Mouse (Mus musculus) gastrocnemius, adult 2 months (tissue): ENCODE data around the gene Washc1. TPM values are rescaled to one million over a fixed set of nuclear protein-coding genes. Genes with fewer than 3 reads are reported as not detected.
A peak's percentile ranks its signal among the peaks of the same experiment; 100 is the strongest.

Source experiments
- DNase-seq: peaks from one replicate; pipeline ENCODE4 v3.0.0; 2022
- H3K27ac ChIP-seq: fragments of 200-600 bp; 2 replicates; pipeline ENCODE4 v1.8.1; 2022; ENCODE audit warnings: mild to moderate bottlenecking
- H3K4me3 ChIP-seq: fragments of 200-600 bp; 2 replicates; pipeline ENCODE4 v1.8.1; 2022; ENCODE audit warnings: mild to moderate bottlenecking, moderate library complexity
- CTCF ChIP-seq: fragments of 200-600 bp; IDR thresholded peaks from 2 replicates; pipeline ENCODE4 v1.8.1; 2022; ENCODE audit warnings: antibody characterized with exemption, mild to moderate bottlenecking, moderate library complexity
- intact Hi-C: fragments of 180-260 bp; cut with DNase I; formaldehyde crosslinking; loops from one replicate; pipeline ENCODE4 v1.15.1; 2025
- total RNA-seq, 2 experiments: library from RNA; stranded (reverse); gene quantifications; 2 replicates each; pipeline ENCODE4 v1.2.3; 2021

The Washc1 gene
- total RNA-seq, 2 experiments from 2014 or later = 16.4 to 18.7 TPM

DNA sequence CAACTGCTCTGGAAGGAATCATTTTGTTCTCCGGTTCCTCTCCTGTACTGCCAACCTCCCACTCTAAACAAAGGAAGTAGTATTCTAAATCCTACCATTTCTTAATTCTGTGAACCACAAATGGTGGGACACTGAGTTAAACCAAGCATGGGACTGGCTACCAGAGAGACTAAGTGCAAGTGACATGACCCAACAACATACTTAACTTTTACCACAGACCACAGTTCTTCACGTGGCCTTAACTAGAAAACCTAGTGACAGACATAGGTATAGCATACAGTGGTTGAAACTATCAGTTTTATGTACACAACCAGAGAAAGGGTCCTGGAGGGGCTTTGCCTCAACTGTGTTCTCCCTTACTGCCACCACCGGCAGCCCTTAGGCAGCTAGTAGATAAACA is 18.7 kb upstream of the Washc1 start:
- intact Hi-C loops = no loop called here
- Histone ChIP-seq H3K4me3 (no peak overlapping the region), H3K27ac (no peak overlapping the region)
- no peak for TF ChIP-seq CTCF
- no peak for DNase-seq

- intact Hi-C loops = loop anchor here (2.0 to 10.0 kb wide), 4 partner anchors 24 to 486 kb away; partner anchors contain the start of genes Ankrd12 and Vapa
- Histone ChIP-seq H3K27ac (peak overlapping the region; percentile 98), H3K4me3 (peak overlapping the region; percentile 97)
- DNase-seq = no peak
- no peak for TF ChIP-seq CTCF
These were observed 10.6 kb upstream of the Washc1 start for GRCm38 (mm10) chr17:66100566-66101379.

DNA sequence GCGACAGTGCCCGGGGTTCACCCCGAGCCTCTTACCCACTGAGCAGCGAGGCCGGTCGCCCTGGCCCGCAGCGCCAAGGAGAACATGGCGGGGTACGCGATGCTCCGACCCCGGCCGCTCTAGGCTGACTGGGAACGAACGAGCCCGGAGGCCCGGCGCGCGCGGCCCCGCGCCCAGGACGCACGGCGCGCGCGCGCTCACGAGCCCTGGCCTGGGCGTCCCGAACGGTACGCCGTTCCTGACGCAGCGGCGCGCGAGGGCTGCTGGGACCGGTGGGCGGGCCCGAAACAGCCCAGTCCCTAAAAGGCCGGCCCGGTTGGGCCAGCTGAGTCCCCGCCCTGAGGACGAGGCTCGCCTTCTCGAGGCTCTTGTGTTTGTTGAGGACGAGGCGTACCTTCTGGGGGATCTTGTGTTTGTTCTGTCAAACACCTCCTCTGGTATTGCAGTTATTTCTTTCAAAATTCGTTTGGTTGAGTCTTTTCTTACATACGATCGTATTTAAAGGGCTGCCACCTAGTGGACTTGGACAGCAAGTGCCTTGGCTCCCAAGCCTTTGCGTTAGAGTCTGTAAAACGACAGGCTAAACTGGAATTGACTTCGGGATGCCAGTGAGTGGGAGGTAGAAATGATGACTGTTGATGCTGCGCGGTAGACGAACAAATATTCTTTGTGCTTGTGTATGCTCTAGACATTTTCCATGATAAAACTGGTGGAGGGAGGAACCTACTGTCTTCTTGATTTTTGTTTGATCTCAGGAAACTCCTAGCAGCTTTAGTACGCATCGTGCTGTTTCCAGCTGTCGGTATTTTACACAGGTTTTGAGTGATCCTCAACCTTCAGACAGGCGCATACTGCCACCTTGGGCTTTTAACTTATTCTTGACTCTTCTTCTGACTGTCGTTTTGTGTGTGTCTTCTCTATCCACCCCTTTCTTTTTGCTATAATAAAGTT is 9.7 kb upstream of the Washc1 start, which contains the start of gene Ndufv2:
Gene Ndufv2 (minus strand): TSS at position 180 of the 951 bp plus-strand sequence.
- peak; percentile 89 for TF ChIP-seq CTCF
- DNase-seq = peak; percentile 97
- intact Hi-C loops = loop anchor here (2.0 to 10.0 kb wide), 4 partner anchors 25 to 487 kb away; partner anchors contain the start of genes Ankrd12 and Vapa
- peak within 1 kb of the TSS; percentile 98 for H3K27ac ChIP-seq
- H3K4me3 ChIP-seq = peak within 1 kb of the TSS; percentile 97

DNA sequence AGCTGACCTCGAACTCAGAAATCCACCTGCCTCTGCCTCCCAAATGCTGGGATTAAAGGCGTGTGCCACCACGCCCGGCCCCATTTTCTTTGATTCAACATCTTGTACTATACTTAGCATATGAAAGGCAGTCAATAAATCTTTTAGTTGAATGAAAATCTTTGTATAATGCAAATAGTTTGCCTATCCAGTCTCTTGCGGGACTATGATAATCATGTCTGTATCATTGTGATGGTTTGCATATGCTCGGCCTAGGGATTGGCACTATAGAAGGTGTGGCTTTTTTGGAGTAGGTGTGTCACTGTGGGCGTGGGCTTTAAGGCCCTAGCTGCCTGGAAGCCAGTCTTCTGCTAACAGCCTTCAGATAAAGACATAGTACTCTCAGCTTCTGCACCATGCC is 7.3 kb upstream of the Washc1 start:
- Histone ChIP-seq H3K4me3 (no peak overlapping the region), H3K27ac (no peak overlapping the region)
- TF ChIP-seq CTCF = no peak
- no peak for DNase-seq
- intact Hi-C loops = loop anchor here (5.0 to 10.0 kb wide), 3 partner anchors 222 to 489 kb away; partner anchors contain the start of gene Vapa

GRCm38 (mm10) chr17:66106601-66107267 is 4.6 kb upstream of the Washc1 start:
- intact Hi-C loops = loop anchor here (1.0 to 10.0 kb wide), 4 partner anchors 154 to 492 kb away; partner anchors contain the start of genes Twsg1 and Vapa
- TF ChIP-seq CTCF = peak; percentile 98

GRCm38 (mm10) chr17:66107466-66107865 is 3.9 kb upstream of the Washc1 start:
- no peak overlapping the region for H3K27ac ChIP-seq

More at GRCm38 (mm10) chr17:66106601-66107267, 4.6 kb upstream of the Washc1 start:
- peak; percentile 67 for DNase-seq
- Histone ChIP-seq H3K4me3 (no peak overlapping the region; the same call in 1 of the 2 replicates), H3K27ac (no peak overlapping the region)

DNA sequence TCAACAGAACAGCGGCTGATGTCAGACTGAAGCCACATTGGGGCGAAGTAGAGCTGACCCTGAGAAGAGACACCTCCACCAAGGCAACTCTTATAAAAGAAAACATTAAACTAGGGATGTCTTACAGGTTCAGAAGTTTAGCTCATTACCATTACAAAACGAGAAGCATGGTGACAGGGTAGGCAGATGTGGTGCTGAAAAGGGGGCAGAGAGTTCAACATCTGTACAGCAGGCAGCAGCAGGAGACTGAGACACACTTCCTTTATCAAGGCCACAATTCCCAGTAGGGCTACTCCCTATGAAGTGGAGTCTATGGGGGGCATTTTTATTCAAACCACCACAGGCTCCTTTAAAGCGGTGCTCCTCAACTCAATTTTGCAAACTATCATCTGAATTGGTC is 3.1 kb upstream of the Washc1 start:
- no peak for DNase-seq
- no peak overlapping the region for H3K27ac ChIP-seq
- no peak overlapping the region for H3K4me3 ChIP-seq
- TF ChIP-seq CTCF = no peak
- intact Hi-C loops = loop anchor here (5.0 to 10.0 kb wide), 3 partner anchors 156 to 493 kb away; partner anchors contain the start of genes Twsg1 and Vapa

More at GRCm38 (mm10) chr17:66107466-66107865, 3.9 kb upstream of the Washc1 start:
- H3K4me3 ChIP-seq = no peak overlapping the region
- intact Hi-C loops = loop anchor here (1.0 to 10.0 kb wide), 4 partner anchors 155 to 493 kb away; partner anchors contain the start of genes Twsg1 and Vapa
- DNase-seq = no peak
- TF ChIP-seq CTCF = no peak

GRCm38 (mm10) chr17:66110746-66111145 is 599 bp upstream of the Washc1 start:
- TF ChIP-seq CTCF = no peak
- Histone ChIP-seq H3K4me3 (peak overlapping the region; percentile 90), H3K27ac (peak overlapping the region; percentile 92)
- intact Hi-C loops = no loop called here
- DNase-seq = no peak

GRCm38 (mm10) chr17:66112166-66112565 is 821 bp downstream of the Washc1 start:
- Histone ChIP-seq H3K4me3 (peak overlapping the region; percentile 90), H3K27ac (peak overlapping the region; percentile 92)
- TF ChIP-seq CTCF = no peak
- DNase-seq = no peak
- intact Hi-C loops = no loop called here

- intact Hi-C loops = no loop called here
- H3K4me3 ChIP-seq = no peak overlapping the region
These were observed 7.6 kb downstream of the Washc1 start for GRCm38 (mm10) chr17:66118991-66119390.

DNA sequence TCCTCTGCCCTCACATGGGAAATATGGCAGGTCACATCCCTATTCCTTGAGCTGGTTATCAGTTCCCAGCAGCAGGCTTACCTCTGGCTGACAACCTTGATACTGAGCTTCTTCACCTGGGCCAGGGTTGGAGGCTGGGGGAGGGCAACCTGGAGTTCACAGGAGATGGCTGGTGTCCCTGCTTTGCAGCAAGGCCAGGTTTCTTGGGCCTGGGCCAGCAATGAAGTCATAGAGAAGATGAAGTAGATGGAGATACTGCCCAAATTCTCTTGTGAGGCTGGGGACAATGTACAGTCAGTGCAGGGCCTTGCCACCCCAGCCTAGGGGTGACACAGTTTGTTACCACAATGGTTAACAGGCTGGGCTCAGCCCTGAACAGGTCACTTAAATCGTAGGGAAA is 9.4 kb downstream of the Washc1 start:
- Histone ChIP-seq H3K4me3 (no peak overlapping the region), H3K27ac (no peak overlapping the region)
- intact Hi-C loops = no loop called here
- DNase-seq = no peak
- no peak for TF ChIP-seq CTCF

More at GRCm38 (mm10) chr17:66118991-66119390, 7.6 kb downstream of the Washc1 start:
- no peak for DNase-seq
- TF ChIP-seq CTCF = no peak
- H3K27ac ChIP-seq = no peak overlapping the region
